Mouse (Mus musculus): ENCODE results near the gene Tpt1. TPM values are rescaled to one million over a fixed set of nuclear protein-coding genes. Genes with fewer than 3 reads are reported as not detected.
A peak's percentile ranks its signal among the peaks of the same experiment; 100 is the strongest.
"Not testable (repeated sequence)": the region's sequence is repeated elsewhere in the genome, so short reads cannot be mapped to it uniquely, and the experiment has no call there.

Gene Tpt1
- polyA plus RNA-seq, 1 experiment from 2014 or later: 1,212 TPM

GRCm38 (mm10) chr14:75819341-75819740 is 25.6 kb upstream of the Tpt1 start:
- H3K36me3 ChIP-seq (ENCODE audit: control insufficient read depth, insufficient read depth): no peaks in the 10 kb centered on the region
- ATAC-seq: no peak

DNA sequence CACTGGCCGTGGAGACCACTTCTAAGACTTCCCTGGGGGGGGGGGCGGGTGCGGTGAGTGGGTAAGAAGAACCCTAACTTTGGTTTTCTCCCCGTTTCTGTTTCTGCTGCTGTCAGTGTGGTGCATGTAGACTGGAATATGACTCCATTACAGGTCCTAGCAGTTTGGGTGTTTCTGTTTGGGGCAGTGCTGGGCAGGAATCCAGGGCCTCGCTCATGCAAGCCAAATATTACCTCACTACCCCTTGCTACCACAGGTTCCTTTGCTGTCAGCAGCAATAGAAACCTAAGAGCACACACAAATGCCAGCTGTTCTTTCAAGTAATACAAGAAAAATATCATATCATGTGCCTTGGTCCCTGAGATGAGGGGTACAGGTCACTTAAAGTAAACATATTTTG is 24.9 kb upstream of the Tpt1 start:
- H3K9me3 ChIP-seq (ENCODE audit: control insufficient read depth): no peaks in the 10 kb centered on the region
- H3K4me2 ChIP-seq (replicated peaks; ENCODE audit: low read depth): no peak overlapping the region
- no peaks in the 10 kb centered on the region for H3K36me3 ChIP-seq (ENCODE audit: control insufficient read depth, insufficient read depth)
- no peak for TF ChIP-seq CTCF (IDR thresholded peaks at IDR 0.05; ENCODE audit: low read depth)
- no peak overlapping the region for H3K9ac ChIP-seq (ENCODE audit: low read depth, low read length)
- H3K27ac ChIP-seq (ENCODE audit: low read depth, low read length): no peak overlapping the region
- H3K27me3 ChIP-seq (replicated peaks; ENCODE audit: control insufficient read depth, insufficient read depth, low read length): no peaks in the 10 kb centered on the region
- no peak for ATAC-seq
- WGBS: 76% methylated on average over 5 of the region's 5 CpGs
- H3K4me1 ChIP-seq (replicated peaks; ENCODE audit: control insufficient read depth, insufficient read depth, low read length): no peaks in the 10 kb centered on the region
- H3K4me3 ChIP-seq (ENCODE audit: low read depth, low read length): no peak overlapping the region

More at GRCm38 (mm10) chr14:75819341-75819740, 25.6 kb upstream of the Tpt1 start:
- no peak for TF ChIP-seq CTCF (IDR thresholded peaks at IDR 0.05; ENCODE audit: low read depth)
- Histone ChIP-seq H3K9me3 (ENCODE audit: control insufficient read depth) (no peaks in the 10 kb centered on the region), H3K27me3 (replicated peaks; ENCODE audit: control insufficient read depth, insufficient read depth, low read length) (no peaks in the 10 kb centered on the region), H3K4me1 (replicated peaks; ENCODE audit: control insufficient read depth, insufficient read depth, low read length) (no peaks in the 10 kb centered on the region), H3K27ac (ENCODE audit: low read depth, low read length) (no peak overlapping the region), H3K4me2 (replicated peaks; ENCODE audit: low read depth) (no peak overlapping the region), H3K9ac (ENCODE audit: low read depth, low read length) (no peak overlapping the region), H3K4me3 (ENCODE audit: low read depth, low read length) (no peak overlapping the region)
- whole genome bisulfite sequencing: 71% methylated on average over 2 of the region's 2 CpGs

DNA sequence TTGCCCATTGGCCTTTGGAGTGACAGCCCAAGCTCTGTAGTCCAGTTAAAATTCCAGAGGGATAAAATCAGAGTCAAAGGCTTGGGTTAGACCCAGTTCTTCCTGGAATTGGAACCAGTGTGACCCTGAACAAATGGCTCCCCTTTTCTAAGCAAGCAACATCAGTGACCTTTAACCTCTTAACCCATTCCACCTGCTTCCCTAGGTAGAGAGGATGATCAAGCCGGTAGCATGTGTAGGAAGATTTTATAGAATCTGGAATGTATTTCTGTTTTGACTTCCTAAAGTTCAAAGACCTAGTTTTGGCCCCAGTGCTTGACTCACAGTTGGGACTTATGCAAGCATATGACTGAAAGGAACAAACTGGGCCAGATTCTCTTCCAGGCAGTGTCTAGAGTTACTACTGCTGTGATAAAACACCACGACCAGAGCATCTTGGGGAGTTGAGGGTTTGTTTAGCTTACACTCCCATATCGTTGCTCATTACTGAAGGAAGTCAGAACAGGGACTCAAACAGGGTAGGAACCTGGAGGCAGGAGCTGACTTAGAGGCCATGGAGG is 18.0 kb upstream of the Tpt1 start:
- no peak overlapping the region for H3K27ac ChIP-seq (ENCODE audit: low read depth, low read length)
- H3K36me3 ChIP-seq (ENCODE audit: control insufficient read depth, insufficient read depth): no peaks in the 10 kb centered on the region
- no peak overlapping the region for H3K4me2 ChIP-seq (replicated peaks; ENCODE audit: low read depth)
- TF ChIP-seq CTCF (IDR thresholded peaks at IDR 0.05; ENCODE audit: low read depth): no peak
- H3K9ac ChIP-seq (ENCODE audit: low read depth, low read length): no peak overlapping the region
- no peak for ATAC-seq
- H3K4me3 ChIP-seq (ENCODE audit: low read depth, low read length): no peak overlapping the region
- no peaks in the 10 kb centered on the region for H3K9me3 ChIP-seq (ENCODE audit: control insufficient read depth)
- no peaks in the 10 kb centered on the region for H3K27me3 ChIP-seq (replicated peaks; ENCODE audit: control insufficient read depth, insufficient read depth, low read length)
- 41% methylated on average over 3 of the region's 3 CpGs for WGBS
- H3K4me1 ChIP-seq (replicated peaks; ENCODE audit: control insufficient read depth, insufficient read depth, low read length): no peaks in the 10 kb centered on the region

DNA sequence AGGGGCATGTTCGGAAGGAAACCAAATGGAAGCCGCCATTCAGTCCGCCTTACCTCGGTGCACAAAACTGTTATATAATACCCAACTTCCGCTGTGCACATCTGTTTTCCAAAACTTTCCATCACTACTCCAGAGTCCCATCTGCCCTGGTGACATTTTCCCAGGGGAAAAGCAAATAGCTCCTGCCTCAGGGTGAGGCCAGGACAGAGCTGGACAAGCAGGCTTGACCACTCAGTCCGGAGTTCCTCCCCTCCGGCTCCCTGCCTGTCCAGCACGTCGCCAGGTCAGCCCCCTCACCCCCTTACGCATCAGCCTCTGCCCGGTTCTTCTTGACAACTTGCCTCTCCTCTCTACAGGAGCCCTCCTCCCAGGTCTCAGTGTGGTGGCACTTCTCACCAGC is 16.7 kb upstream of the Tpt1 start:
- no peak overlapping the region for H3K9ac ChIP-seq (ENCODE audit: low read depth, low read length)
- no peaks in the 10 kb centered on the region for H3K9me3 ChIP-seq (ENCODE audit: control insufficient read depth)
- H3K36me3 ChIP-seq (ENCODE audit: control insufficient read depth, insufficient read depth): no peaks in the 10 kb centered on the region
- no peak overlapping the region for H3K4me2 ChIP-seq (replicated peaks; ENCODE audit: low read depth)
- no peaks in the 10 kb centered on the region for H3K4me1 ChIP-seq (replicated peaks; ENCODE audit: control insufficient read depth, insufficient read depth, low read length)
- no peak overlapping the region for H3K27ac ChIP-seq (ENCODE audit: low read depth, low read length)
- H3K27me3 ChIP-seq (replicated peaks; ENCODE audit: control insufficient read depth, insufficient read depth, low read length): no peaks in the 10 kb centered on the region
- 54% methylated on average over 11 of the region's 11 CpGs for WGBS
- no peak overlapping the region for H3K4me3 ChIP-seq (ENCODE audit: low read depth, low read length)
- no peak for ATAC-seq
- TF ChIP-seq CTCF (IDR thresholded peaks at IDR 0.05; ENCODE audit: low read depth): no peak

DNA sequence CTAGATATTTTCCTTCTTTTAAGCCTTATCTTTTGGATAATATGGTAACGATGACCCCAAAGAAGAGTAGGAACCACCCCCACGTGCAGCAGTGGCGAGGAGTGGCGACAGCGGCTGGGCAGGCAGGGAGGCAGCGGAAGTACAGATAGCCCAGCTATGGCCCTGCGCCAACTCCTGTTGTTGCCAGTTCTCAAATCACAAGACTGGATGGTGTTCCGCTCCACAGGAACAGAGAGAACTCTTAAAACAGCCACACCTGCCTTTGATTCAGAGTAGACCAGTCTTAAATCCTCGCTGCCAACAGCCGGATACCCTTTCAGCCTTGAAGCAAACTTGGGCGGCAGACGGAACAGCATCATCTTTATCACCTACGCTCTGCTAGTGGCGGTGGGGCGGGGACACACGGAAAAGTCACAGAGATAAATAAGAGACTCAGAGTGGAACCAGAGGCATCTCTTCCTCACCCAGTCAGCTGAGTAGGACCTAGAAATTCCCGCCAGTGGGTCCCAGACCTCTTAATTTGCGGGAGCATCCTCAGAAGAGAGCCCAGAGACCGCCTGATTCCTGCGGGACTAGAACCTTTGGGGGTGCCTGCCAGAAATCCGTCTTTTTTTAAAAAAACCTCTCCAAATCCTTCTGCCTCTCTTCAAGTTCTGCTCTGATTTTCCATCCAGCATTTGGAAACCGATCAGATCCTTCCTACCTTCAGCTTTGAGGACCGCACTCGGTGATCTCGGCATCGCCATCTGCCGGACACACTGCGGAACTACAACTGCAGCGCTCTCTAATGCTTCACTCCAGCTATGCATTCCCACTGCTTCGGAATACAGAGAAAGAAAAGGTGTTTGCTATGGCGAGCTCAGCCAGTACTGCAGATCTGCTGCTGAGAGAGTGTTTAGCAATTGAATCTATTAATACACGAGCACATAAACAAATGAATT is 15.8 kb upstream of the Tpt1 start:
- H3K36me3 ChIP-seq (ENCODE audit: control insufficient read depth, insufficient read depth): no peaks in the 10 kb centered on the region
- peak overlapping the region; percentile 17 for H3K4me3 ChIP-seq (ENCODE audit: low read depth, low read length)
- peak; percentile 93 for TF ChIP-seq CTCF (IDR thresholded peaks at IDR 0.05; ENCODE audit: low read depth)
- 7% methylated on average over 32 of the region's 32 CpGs for WGBS
- H3K27me3 ChIP-seq (replicated peaks; ENCODE audit: control insufficient read depth, insufficient read depth, low read length): no peaks in the 10 kb centered on the region
- ATAC-seq: no peak
- no peak overlapping the region for H3K9ac ChIP-seq (ENCODE audit: low read depth, low read length)
- no peaks in the 10 kb centered on the region; the same call in 1 of the 2 replicates for H3K4me1 ChIP-seq (replicated peaks; ENCODE audit: control insufficient read depth, insufficient read depth, low read length)
- H3K9me3 ChIP-seq (ENCODE audit: control insufficient read depth): no peaks in the 10 kb centered on the region
- no peak overlapping the region for H3K27ac ChIP-seq (ENCODE audit: low read depth, low read length)
- H3K4me2 ChIP-seq (replicated peaks; ENCODE audit: low read depth): peak overlapping the region; percentile 55

DNA sequence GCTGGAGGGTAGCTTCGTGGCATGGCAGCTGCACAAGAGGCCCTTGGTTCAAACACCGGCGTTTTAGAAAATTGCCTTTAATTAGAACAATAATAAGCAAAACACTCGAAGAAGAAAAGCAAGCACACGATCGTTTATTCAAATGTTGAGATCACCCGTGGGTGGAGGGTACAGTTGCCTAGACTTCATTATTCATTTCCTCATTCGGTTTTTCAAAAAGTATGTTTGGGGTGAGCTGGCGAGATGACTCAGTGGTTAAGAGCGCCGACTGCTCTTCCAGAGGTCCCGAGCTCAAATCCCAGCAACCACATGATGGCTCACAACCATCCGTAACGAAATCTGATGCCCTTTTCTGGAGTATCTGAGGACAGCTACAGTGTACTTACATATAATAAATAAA is 15.1 kb upstream of the Tpt1 start:
- not testable (repeated sequence) for H3K36me3 ChIP-seq (ENCODE audit: control insufficient read depth, insufficient read depth); H3K4me2 ChIP-seq (replicated peaks; ENCODE audit: low read depth); H3K27me3 ChIP-seq (replicated peaks; ENCODE audit: control insufficient read depth, insufficient read depth, low read length); ATAC-seq; H3K4me3 ChIP-seq (ENCODE audit: low read depth, low read length); H3K9me3 ChIP-seq (ENCODE audit: control insufficient read depth); H3K4me1 ChIP-seq (replicated peaks; ENCODE audit: control insufficient read depth, insufficient read depth, low read length); H3K27ac ChIP-seq (ENCODE audit: low read depth, low read length); H3K9ac ChIP-seq (ENCODE audit: low read depth, low read length)
- 68% methylated on average over 14 of the region's 14 CpGs for WGBS

Data from intestine, postnatal 0 days (tissue).